Mouse (Mus musculus): Measurements from ENCODE around the gene Ubxn2a.

- TF ChIP-seq CTCF (IDR thresholded peaks at IDR 0.05; ENCODE audit: low read depth) (no peak), EP300 (IDR thresholded peaks at IDR 0.05; ENCODE audit: low read depth) (no peak)
These were observed 66.8 kb downstream of the Ubxn2a start for GRCm38 (mm10) chr12:4840741-4841140.

All from heart, postnatal 0 days (tissue).